Mouse (Mus musculus) bone marrow macrophage, adult 2 months (primary cell): Measurements from ENCODE around the gene Plin1. TPM values are rescaled to one million over a fixed set of nuclear protein-coding genes. Genes with fewer than 3 reads are reported as not detected.

Experiments
- H3K27ac ChIP-seq: 2 replicates; pipeline ENCODE4 v1.5.1; 2012; ENCODE audit warnings: low read depth, low read length; ENCODE audit not compliant: insufficient read depth
- H3K4me1 ChIP-seq: 2 replicates; pipeline ENCODE4 v1.6.1; 2012; ENCODE audit warnings: low read length; ENCODE audit not compliant: control insufficient read depth, insufficient read depth
- H3K4me3 ChIP-seq: 2 replicates; pipeline ENCODE4 v1.5.1; 2012; ENCODE audit warnings: mild to moderate bottlenecking, low read length, moderate library complexity; ENCODE audit not compliant: insufficient read depth
- CTCF ChIP-seq: IDR thresholded peaks from 2 replicates; pipeline ENCODE4 v1.5.1; 2012; ENCODE audit warnings: low read depth, mild to moderate bottlenecking, low read length, moderate library complexity
- POLR2A ChIP-seq: IDR thresholded peaks from 2 replicates; pipeline ENCODE4 v1.6.1; 2012; ENCODE audit warnings: mild to moderate bottlenecking, low read depth, low read length, borderline replicate concordance
- polyA plus RNA-seq: library from polyadenylated mRNA; stranded (reverse); fragments of >200 nt; gene quantifications from 2 replicates; pipeline ENCODE4 v1.2.4, GENCODE M21; 2012; ENCODE audit not compliant: missing spikeins, insufficient read depth, insufficient read length

Plin1 gene
- polyA plus RNA-seq, 1 experiment, result not detected

- Histone ChIP-seq H3K27ac (no peak within 1 kb of the TSS), H3K4me1 (peaks cover 3% of the 10 kb centered on the region; the same call in 1 of the 2 replicates), H3K4me3 (peak within 1 kb of the TSS; percentile 74)
- TF ChIP-seq CTCF (no peak), POLR2A (no peak)
Observed at GRCm38 (mm10) chr7:79715187-79715981, 17.3 kb downstream of the Plin1 start, which contains the start of gene Kif7. Kif7 (minus strand) TSS chr7:79715720.

- H3K4me3 ChIP-seq, result no peak overlapping the region
- no peak overlapping the region for H3K27ac ChIP-seq
- no peak for TF ChIP-seq CTCF
- no peak for TF ChIP-seq POLR2A
- H3K4me1 ChIP-seq, result no peaks in the 10 kb centered on the region
Observed at GRCm38 (mm10) chr7:79710831-79711230, 21.9 kb downstream of the Plin1 start.

GRCm38 (mm10) chr7:79710130-79710607, 22.5 kb downstream of the Plin1 start:
- no peaks in the 10 kb centered on the region for H3K4me1 ChIP-seq
- TF ChIP-seq POLR2A (no peak), CTCF (no peak)
- no peak overlapping the region for H3K27ac ChIP-seq
- peak overlapping the region; percentile 43 for H3K4me3 ChIP-seq

GRCm38 (mm10) chr7:79705210-79705609, 27.5 kb downstream of the Plin1 start:
- TF ChIP-seq POLR2A, result no peak
- TF ChIP-seq CTCF, result no peak
- no peaks in the 10 kb centered on the region for H3K4me1 ChIP-seq
- no peak overlapping the region for H3K27ac ChIP-seq
- no peak overlapping the region for H3K4me3 ChIP-seq

GRCm38 (mm10) chr7:79702755-79703154, 29.9 kb downstream of the Plin1 start:
- Histone ChIP-seq H3K4me3 (no peak overlapping the region), H3K4me1 (no peaks in the 10 kb centered on the region), H3K27ac (no peak overlapping the region)
- TF ChIP-seq POLR2A, result no peak
- no peak for TF ChIP-seq CTCF

- no peak overlapping the region for H3K4me3 ChIP-seq
- H3K4me1 ChIP-seq, result peaks cover 5% of the 10 kb centered on the region; the same call in 1 of the 2 replicates
- H3K27ac ChIP-seq, result no peak overlapping the region
- TF ChIP-seq CTCF (no peak), POLR2A (no peak)
Observed at GRCm38 (mm10) chr7:79696495-79696894, 36.2 kb downstream of the Plin1 start.

GRCm38 (mm10) chr7:79680231-79680630, 52.5 kb downstream of the Plin1 start:
- TF ChIP-seq POLR2A (no peak), CTCF (no peak)
- H3K4me1 ChIP-seq, result no peaks in the 10 kb centered on the region
- no peak overlapping the region for H3K4me3 ChIP-seq
- H3K27ac ChIP-seq, result no peak overlapping the region

- TF ChIP-seq CTCF (no peak), POLR2A (no peak)
- Histone ChIP-seq H3K4me3 (no peak overlapping the region), H3K4me1 (no peaks in the 10 kb centered on the region), H3K27ac (no peak overlapping the region)
Observed at GRCm38 (mm10) chr7:79679186-79679585, 53.5 kb downstream of the Plin1 start.

GRCm38 (mm10) chr7:79670900-79671604, 61.7 kb downstream of the Plin1 start:
- Histone ChIP-seq H3K27ac (no peak overlapping the region), H3K4me3 (no peak overlapping the region), H3K4me1 (no peaks in the 10 kb centered on the region)
- TF ChIP-seq CTCF (no peak), POLR2A (no peak)

Other genes starting within 250 kb of the Plin1 start
- not detected in 2 replicates for gene Rhcg, start 115.2 kb downstream of the Plin1 start, polyA plus RNA-seq
- gene Ticrr, start 72.7 kb downstream of the Plin1 start, polyA plus RNA-seq, result 3.5 and 4.6 TPM in 2 replicates
- gene Kif7, start 17.2 kb downstream of the Plin1 start, polyA plus RNA-seq, result 0.60 and 0.71 TPM in 2 replicates
- gene Pex11a, start 10.2 kb upstream of the Plin1 start, polyA plus RNA-seq, result 5.8 and 5.9 TPM in 2 replicates
- gene Wdr93, start 10.3 kb upstream of the Plin1 start, polyA plus RNA-seq, result not detected in 2 replicates
- gene Mesp1, start 60.9 kb upstream of the Plin1 start, polyA plus RNA-seq, result not detected in 2 replicates
- not detected in 2 replicates for gene Mesp2, start 77.8 kb upstream of the Plin1 start, polyA plus RNA-seq
- gene Anpep, start 128.2 kb upstream of the Plin1 start, polyA plus RNA-seq, result 120 and 145 TPM in 2 replicates
- gene Ap3s2, start 187.7 kb upstream of the Plin1 start, polyA plus RNA-seq, result 13.7 and 18.6 TPM in 2 replicates
- 9.7 and 10.2 TPM in 2 replicates for gene Arpin, start 202.5 kb upstream of the Plin1 start, polyA plus RNA-seq